Mouse (Mus musculus) heart, embryonic 16.5 days (tissue): ENCODE results near the gene Rd3l. TPM values are rescaled to one million over a fixed set of nuclear protein-coding genes. Genes with fewer than 3 reads are reported as not detected.

Experiments used
- ATAC-seq: fragments of 200-750 bp; cut with Nextera tagmentation; replicated peaks from 2 replicates; pipeline ENCODE4 v1.8.0; 2017; ENCODE audit warnings: moderate number of reproducible peaks; ENCODE audit not compliant: insufficient read depth, low FRiP score; ENCODE audit errors: extremely low read depth
- H3K27ac ChIP-seq: fragments of 300-500 bp; sonication (generic); 2 replicates; pipeline ENCODE4 v1.5.1; 2014; ENCODE audit warnings: mild to moderate bottlenecking, low read length, control low read depth, moderate library complexity
- H3K27me3 ChIP-seq: fragments of 300-500 bp; sonication (generic); 2 replicates; pipeline ENCODE4 v1.6.1; 2014; ENCODE audit warnings: low read length, mixed read lengths; ENCODE audit not compliant: control insufficient read depth, insufficient read depth
- H3K36me3 ChIP-seq: fragments of 300-500 bp; sonication (generic); 2 replicates; pipeline ENCODE4 v1.6.1; 2014; ENCODE audit not compliant: control insufficient read depth, insufficient read depth
- H3K4me1 ChIP-seq: fragments of 300-500 bp; sonication (generic); 2 replicates; pipeline ENCODE4 v1.6.1; 2014; ENCODE audit warnings: low read length, mixed read lengths; ENCODE audit not compliant: control insufficient read depth, insufficient read depth
- H3K4me2 ChIP-seq: fragments of 300-500 bp; sonication (generic); 2 replicates; pipeline ENCODE4 v1.6.1; 2014; ENCODE audit warnings: low read depth, mild to moderate bottlenecking, control low read depth, low read length
- H3K4me3 ChIP-seq: fragments of 300-500 bp; sonication (generic); 2 replicates; pipeline ENCODE4 v1.5.1; 2014; ENCODE audit warnings: mild to moderate bottlenecking, control low read depth, low read length
- H3K9ac ChIP-seq: fragments of 300-500 bp; sonication (generic); 2 replicates; pipeline ENCODE4 v1.6.1; 2014; ENCODE audit warnings: low read length, control low read depth
- H3K9me3 ChIP-seq: fragments of 300-500 bp; sonication (generic); replicated peaks from 2 replicates; pipeline ENCODE4 v1.6.1; 2016; ENCODE audit warnings: low read length; ENCODE audit not compliant: control insufficient read depth
- WGBS: fragments of 180-500 bp; shearing (Covaris S2); extraction: QIAGEN DNeasy Blood & Tissue Kit; methylation state at CpG from one replicate; pipeline ENCODE4 v1.1.7; 2014; 5-methylcytosine and 5-hydroxymethylcytosine counted together
- polyA plus RNA-seq: library from polyadenylated mRNA; unstranded; fragments of >200 nt; fragmentation: Nextera tagmentation; extraction: Ambion mirVana; gene quantifications from 2 replicates; pipeline ENCODE4 v1.2.1, GENCODE M21; 2015

The Rd3l gene
- polyA plus RNA-seq, 1 experiment from 2014 or later: 0.84 TPM

GRCm38 (mm10) chr12:111977138-111977537, 4.0 kb downstream of the Rd3l start:
- Histone ChIP-seq H3K9me3 (peaks cover 2% of the 10 kb centered on the region; the same call in 1 of the 2 replicates), H3K27ac (peak overlapping the region; percentile 84), H3K4me3 (no peak overlapping the region), H3K9ac (peak overlapping the region; percentile 37), H3K4me1 (peaks cover 27% of the 10 kb centered on the region), H3K4me2 (peak overlapping the region; percentile 4; the same call in 1 of the 2 replicates), H3K27me3 (no peaks in the 10 kb centered on the region), H3K36me3 (no peaks in the 10 kb centered on the region)
- 26% methylated on average over 6 of the region's 6 CpGs for WGBS
- ATAC-seq: peak; percentile 80

DNA sequence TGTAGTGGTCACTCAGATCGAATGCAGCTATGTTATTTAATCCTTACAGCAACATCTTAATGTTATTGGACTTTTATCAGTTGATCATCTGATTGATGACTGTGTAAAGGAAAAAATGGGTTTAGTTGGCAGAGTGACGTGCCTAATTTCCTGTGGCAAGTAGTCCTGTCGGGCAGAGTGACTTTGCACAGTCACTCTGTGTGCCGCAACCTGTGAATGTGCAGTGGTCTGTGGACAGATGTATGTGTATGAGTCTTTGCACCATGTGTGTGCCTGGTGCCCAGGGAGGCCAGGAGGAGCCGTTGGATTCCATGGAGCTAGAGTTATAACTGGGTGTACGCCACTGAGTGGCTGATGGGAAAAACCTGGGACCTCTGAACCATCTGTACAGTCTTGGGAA, 6.5 kb downstream of the Rd3l start:
- Histone ChIP-seq H3K27me3 (no peaks in the 10 kb centered on the region), H3K4me3 (no peak overlapping the region), H3K4me2 (no peak overlapping the region), H3K9me3 (peaks cover 2% of the 10 kb centered on the region; the same call in 1 of the 2 replicates), H3K36me3 (no peaks in the 10 kb centered on the region), H3K9ac (no peak overlapping the region), H3K27ac (no peak overlapping the region), H3K4me1 (peaks cover 20% of the 10 kb centered on the region)
- ATAC-seq: no peak
- WGBS: 70% methylated on average over 6 of the region's 6 CpGs

GRCm38 (mm10) chr12:111972504-111972903, 8.6 kb downstream of the Rd3l start:
- no peak for ATAC-seq
- 87% methylated on average over 10 of the region's 10 CpGs for WGBS
- H3K4me2 ChIP-seq: no peak overlapping the region
- peaks cover 2% of the 10 kb centered on the region; the same call in 1 of the 2 replicates for H3K9me3 ChIP-seq
- peaks cover 11% of the 10 kb centered on the region for H3K4me1 ChIP-seq
- H3K4me3 ChIP-seq: no peak overlapping the region
- no peaks in the 10 kb centered on the region for H3K36me3 ChIP-seq
- H3K9ac ChIP-seq: no peak overlapping the region
- no peaks in the 10 kb centered on the region for H3K27me3 ChIP-seq
- H3K27ac ChIP-seq: no peak overlapping the region

- ATAC-seq: no peak
- Histone ChIP-seq H3K4me1 (peaks cover under 1% of the 10 kb centered on the region; the same call in 1 of the 2 replicates), H3K27ac (no peak within 1 kb of the TSS), H3K9me3 (peaks cover 2% of the 10 kb centered on the region; the same call in 1 of the 2 replicates), H3K36me3 (no peaks in the 10 kb centered on the region), H3K27me3 (no peaks in the 10 kb centered on the region), H3K9ac (no peak within 1 kb of the TSS), H3K4me2 (no peak within 1 kb of the TSS), H3K4me3 (no peak within 1 kb of the TSS)
- 83% methylated on average over 18 of the region's 18 CpGs for WGBS
These were observed 9.9 kb downstream of the Rd3l start, which contains the start of gene Tdrd9 for GRCm38 (mm10) chr12:111971231-111971686. Tdrd9 (plus strand) TSS chr12:111971559.

DNA sequence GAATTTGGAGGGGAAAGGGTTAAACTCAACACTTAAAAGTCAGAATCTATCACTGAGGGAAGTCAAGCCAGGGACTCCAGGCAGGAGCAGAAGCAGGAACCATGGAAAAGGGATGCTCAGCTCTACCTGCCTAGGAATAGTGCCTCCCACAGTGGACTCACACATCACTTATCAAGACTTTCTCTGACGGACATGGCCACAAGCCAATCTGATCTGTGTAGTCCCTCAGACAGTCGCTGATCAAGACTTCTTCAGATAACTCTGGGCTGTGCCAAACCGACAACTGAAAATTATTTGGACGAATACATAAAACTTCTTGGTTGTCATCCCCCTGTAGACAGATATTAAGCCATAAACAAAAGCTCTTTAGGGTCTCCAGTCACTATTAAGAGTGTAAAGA, 11.0 kb downstream of the Rd3l start:
- no peak overlapping the region for H3K4me2 ChIP-seq
- H3K27ac ChIP-seq: no peak overlapping the region
- no peaks in the 10 kb centered on the region for H3K36me3 ChIP-seq
- no peak overlapping the region for H3K9ac ChIP-seq
- H3K4me1 ChIP-seq: peaks cover 10% of the 10 kb centered on the region
- 71% methylated on average over 4 of the region's 4 CpGs for WGBS
- H3K27me3 ChIP-seq: no peaks in the 10 kb centered on the region
- no peak for ATAC-seq
- H3K4me3 ChIP-seq: no peak overlapping the region
- H3K9me3 ChIP-seq: peaks cover 2% of the 10 kb centered on the region; the same call in 1 of the 2 replicates

GRCm38 (mm10) chr12:111966683-111967173, 14.4 kb downstream of the Rd3l start, which contains the start of gene Atp5mpl:
Atp5mpl (minus strand) TSS chr12:111966977.
- Histone ChIP-seq H3K9me3 (no peaks in the 10 kb centered on the region), H3K4me2 (peak within 1 kb of the TSS; percentile 86), H3K36me3 (peaks cover 10% of the 10 kb centered on the region), H3K4me3 (peak within 1 kb of the TSS; percentile 92), H3K4me1 (peaks cover 16% of the 10 kb centered on the region), H3K27me3 (no peaks in the 10 kb centered on the region), H3K27ac (peak within 1 kb of the TSS; percentile 91), H3K9ac (peak within 1 kb of the TSS; percentile 97)
- peak; percentile 87 for ATAC-seq
- under 1% methylated on average over 37 of the region's 37 CpGs for WGBS

GRCm38 (mm10) chr12:111963339-111963738, 17.8 kb downstream of the Rd3l start:
- no peak overlapping the region for H3K9ac ChIP-seq
- no peak overlapping the region for H3K4me3 ChIP-seq
- no peak overlapping the region for H3K27ac ChIP-seq
- H3K4me2 ChIP-seq: no peak overlapping the region
- WGBS: 83% methylated on average over 5 of the region's 5 CpGs
- no peaks in the 10 kb centered on the region for H3K9me3 ChIP-seq
- H3K4me1 ChIP-seq: peaks cover 16% of the 10 kb centered on the region
- ATAC-seq: no peak
- no peaks in the 10 kb centered on the region for H3K27me3 ChIP-seq
- H3K36me3 ChIP-seq: peaks cover 28% of the 10 kb centered on the region

DNA sequence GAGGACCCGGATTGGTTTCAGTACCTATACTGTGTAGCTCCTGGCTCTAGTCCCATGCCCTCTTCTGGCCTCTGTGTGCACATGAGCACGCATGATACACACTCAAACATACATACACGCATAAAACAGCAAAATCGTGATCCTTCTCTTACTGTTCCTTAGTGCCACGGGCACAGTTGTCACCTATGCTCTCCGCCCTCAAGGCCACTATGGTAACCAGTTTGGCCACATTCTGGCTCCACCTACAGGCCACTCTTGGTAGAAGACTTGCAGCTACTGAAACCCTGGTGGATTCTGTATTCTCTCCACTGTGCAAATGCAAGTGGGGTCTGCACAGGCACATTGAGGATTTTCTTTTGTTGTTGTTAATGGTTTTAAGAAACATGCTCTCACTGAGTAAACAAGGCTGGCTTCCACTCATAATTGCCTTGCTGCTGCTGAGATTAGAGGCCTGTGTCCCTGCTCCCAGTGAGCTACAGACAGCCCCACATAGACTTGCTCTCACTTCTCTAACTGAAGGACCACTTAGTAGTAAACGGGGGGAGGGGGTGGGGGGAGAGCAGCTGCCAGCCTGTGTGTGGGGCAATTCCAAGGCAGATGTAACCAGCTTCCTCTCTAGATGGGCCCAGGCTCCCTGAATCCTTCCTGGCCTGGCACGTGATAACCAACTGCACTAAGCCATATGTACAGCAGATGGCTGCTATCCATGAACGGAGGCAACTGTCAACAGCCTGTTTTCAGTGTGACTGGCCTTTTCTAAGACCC, 22.8 kb downstream of the Rd3l start:
- no peaks in the 10 kb centered on the region for H3K27me3 ChIP-seq
- H3K4me1 ChIP-seq: 0 out of 2 replicates have a peak, but pooled peaks cover 3% of the 10 kb centered on the region
- peaks cover 28% of the 10 kb centered on the region for H3K36me3 ChIP-seq
- no peak overlapping the region for H3K4me2 ChIP-seq
- peak; percentile 43; the same call in 1 of the 2 replicates for ATAC-seq
- no peak overlapping the region for H3K4me3 ChIP-seq
- no peak overlapping the region for H3K9ac ChIP-seq
- no peak overlapping the region for H3K27ac ChIP-seq
- H3K9me3 ChIP-seq: no peaks in the 10 kb centered on the region
- WGBS: 37% methylated on average over 9 of the region's 9 CpGs

DNA sequence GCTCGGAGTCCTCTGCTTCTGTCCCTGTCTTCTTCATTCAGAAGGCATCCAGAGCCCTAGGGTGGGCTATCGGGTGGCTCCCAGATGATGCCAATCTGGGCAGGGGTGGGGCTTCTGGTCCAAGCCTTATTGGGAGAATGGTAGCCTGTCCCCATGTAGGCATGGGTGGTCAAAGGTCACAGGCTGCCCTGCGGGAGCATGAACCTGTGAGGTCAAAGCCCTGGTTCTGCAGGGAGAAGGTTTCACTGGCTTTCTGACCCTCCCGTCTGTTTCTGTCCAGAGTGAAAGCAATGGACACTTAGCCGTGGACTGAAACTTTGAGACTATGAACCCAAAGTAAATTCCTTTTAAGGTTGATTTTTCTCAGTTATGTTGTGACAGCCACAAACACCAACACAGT, 24.9 kb downstream of the Rd3l start:
- H3K9ac ChIP-seq: no peak overlapping the region
- H3K4me3 ChIP-seq: no peak overlapping the region
- ATAC-seq: no peak
- 0 out of 2 replicates have a peak, but pooled peaks cover 3% of the 10 kb centered on the region for H3K4me1 ChIP-seq
- no peak overlapping the region for H3K4me2 ChIP-seq
- no peaks in the 10 kb centered on the region for H3K27me3 ChIP-seq
- WGBS: 77% methylated on average over 5 of the region's 5 CpGs
- no peaks in the 10 kb centered on the region for H3K9me3 ChIP-seq
- no peak overlapping the region for H3K27ac ChIP-seq
- peaks cover 16% of the 10 kb centered on the region for H3K36me3 ChIP-seq
